Mouse (Mus musculus): ENCODE results near the gene Bik. TPM values are rescaled to one million over a fixed set of nuclear protein-coding genes. Genes with fewer than 3 reads are reported as not detected.

The Bik gene
- total and polyA plus RNA-seq, 3 experiments = 0.50 TPM; not detected in 2

- H3K9me3 ChIP-seq (replicated peaks; ENCODE audit: low read length) = peaks cover 10% of the 10 kb centered on the region
These were observed 3.6 kb downstream of the Bik start for GRCm38 (mm10) chr15:83530233-83530632.

GRCm38 (mm10) chr15:83530688-83531087 is 4.0 kb downstream of the Bik start:
- no peak overlapping the region for H3K4me2 ChIP-seq (ENCODE audit: insufficient read depth, low read depth, poor library complexity, severe bottlenecking)
- no peak for DNase-seq (ENCODE audit: extremely low read depth)
- H3K27ac ChIP-seq (ENCODE audit: insufficient read depth, low read depth) = no peak overlapping the region
- H3K36me3 ChIP-seq (replicated peaks in 1 of 2; ENCODE audit: control insufficient read depth in 1 of 2, insufficient read depth in 1 of 2, low read length in 1 of 2) = no peaks in the 10 kb centered on the region
- H3K27me3 ChIP-seq (replicated peaks) = peaks cover 51% of the 10 kb centered on the region
- H3K4me1 ChIP-seq (ENCODE audit: control insufficient read depth in 1 of 2, insufficient read depth in 2 of 2) = peaks cover 11 to 24% of the 10 kb centered on the region in 2 experiments
- H3K79me2 ChIP-seq (replicated peaks; ENCODE audit: control insufficient read depth, extremely low read depth, insufficient read depth, poor library complexity, severe bottlenecking) = no peaks in the 10 kb centered on the region
- dilution Hi-C loops (cut with MboI; ENCODE audit: extremely low pct_ligation_motif_present, extremely low pct_unique_long_range_greater_than_20kb, low sequenced_read_pairs) (no loop called here), in situ Hi-C loops (cut with MboI; ENCODE audit: low pct_ligation_motif_present, low pct_unique_long_range_greater_than_20kb, low sequenced_read_pairs) (no loop called here)
- H3K9me3 ChIP-seq (replicated peaks; ENCODE audit: low read length) = peaks cover 10% of the 10 kb centered on the region
- no peak overlapping the region for H3K9ac ChIP-seq (ENCODE audit: insufficient read depth, low read depth)
- H3K4me3 ChIP-seq (replicated peaks in 1 of 3; ENCODE audit: low read depth in 2 of 3, low read length in 2 of 3, poor library complexity in 1 of 3) = no peak overlapping the region
- no peak for TF ChIP-seq ZNF384 (IDR thresholded peaks at IDR 0.05; ENCODE audit: low read depth, low read length)

More at GRCm38 (mm10) chr15:83530233-83530632, 3.6 kb downstream of the Bik start:
- in situ Hi-C loops (cut with MboI; ENCODE audit: low pct_ligation_motif_present, low pct_unique_long_range_greater_than_20kb, low sequenced_read_pairs) = no loop called here
- no peak for DNase-seq (ENCODE audit: extremely low read depth)
- Histone ChIP-seq H3K4me2 (ENCODE audit: insufficient read depth, low read depth, poor library complexity, severe bottlenecking) (no peak overlapping the region), H3K79me2 (replicated peaks; ENCODE audit: control insufficient read depth, extremely low read depth, insufficient read depth, poor library complexity, severe bottlenecking) (no peaks in the 10 kb centered on the region), H3K36me3 (replicated peaks in 1 of 2; ENCODE audit: control insufficient read depth in 1 of 2, insufficient read depth in 1 of 2, low read length in 1 of 2) (no peaks in the 10 kb centered on the region), H3K4me3 (replicated peaks in 1 of 3; ENCODE audit: low read depth in 2 of 3, low read length in 2 of 3, poor library complexity in 1 of 3) (no peak overlapping the region), H3K4me1 (ENCODE audit: control insufficient read depth in 1 of 2, insufficient read depth in 2 of 2) (peaks cover 10 to 20% of the 10 kb centered on the region in 2 experiments; a peak in 3 of 4 replicates), H3K9ac (ENCODE audit: insufficient read depth, low read depth) (no peak overlapping the region), H3K27me3 (replicated peaks) (peaks cover 56% of the 10 kb centered on the region), H3K27ac (ENCODE audit: insufficient read depth, low read depth) (no peak overlapping the region)
- no peak for TF ChIP-seq MYC (IDR thresholded peaks at IDR 0.05; ENCODE audit: low read depth, low read length)
- no peak for TF ChIP-seq NRF1 (IDR thresholded peaks at IDR 0.05; ENCODE audit: low read depth, low read length)
- no peak for TF ChIP-seq SMC3 (IDR thresholded peaks at IDR 0.05; ENCODE audit: low read depth, low read length)
- no peak for TF ChIP-seq TBP (conservative IDR thresholded peaks at IDR 0.05; ENCODE audit: low read depth, low read length)
- no peak for TF ChIP-seq RCOR1 (conservative IDR thresholded peaks at IDR 0.05; ENCODE audit: low read depth, low read length)
- TF ChIP-seq UBTF (IDR thresholded peaks at IDR 0.05; ENCODE audit: low read depth, low read length) = no peak
- dilution Hi-C loops (cut with MboI; ENCODE audit: extremely low pct_ligation_motif_present, extremely low pct_unique_long_range_greater_than_20kb, low sequenced_read_pairs) = no loop called here

- H3K27me3 ChIP-seq (replicated peaks) = peaks cover 38% of the 10 kb centered on the region
- H3K4me2 ChIP-seq (ENCODE audit: insufficient read depth, low read depth, poor library complexity, severe bottlenecking) = no peak overlapping the region
- no peaks in the 10 kb centered on the region for H3K36me3 ChIP-seq (replicated peaks in 1 of 2; ENCODE audit: control insufficient read depth in 1 of 2, insufficient read depth in 1 of 2, low read length in 1 of 2)
- in situ Hi-C loops (cut with MboI; ENCODE audit: low pct_ligation_motif_present, low pct_unique_long_range_greater_than_20kb, low sequenced_read_pairs) (no loop called here), dilution Hi-C loops (cut with MboI; ENCODE audit: extremely low pct_ligation_motif_present, extremely low pct_unique_long_range_greater_than_20kb, low sequenced_read_pairs) (no loop called here)
- no peak overlapping the region for H3K4me3 ChIP-seq (replicated peaks in 1 of 3; ENCODE audit: low read depth in 2 of 3, low read length in 2 of 3, poor library complexity in 1 of 3)
- H3K4me1 ChIP-seq (ENCODE audit: control insufficient read depth in 1 of 2, insufficient read depth in 2 of 2) = peaks cover 12 to 29% of the 10 kb centered on the region in 2 experiments
- peaks cover 7% of the 10 kb centered on the region for H3K9me3 ChIP-seq (replicated peaks; ENCODE audit: low read length)
- TF ChIP-seq MAFK (IDR thresholded peaks at IDR 0.05; ENCODE audit: insufficient replicate concordance, low read length) (no peak), ZKSCAN1 (IDR thresholded peaks at IDR 0.05; ENCODE audit: borderline replicate concordance, low read depth, low read length) (no peak), TBP (conservative IDR thresholded peaks at IDR 0.05; ENCODE audit: low read depth, low read length) (no peak), HCFC1 (IDR thresholded peaks at IDR 0.05; ENCODE audit: low read depth, low read length) (no peak), CTCF (conservative IDR thresholded peaks at IDR 0.05 in 1 of 2, IDR thresholded peaks at IDR 0.05 in 1 of 2; ENCODE audit: low read depth in 2 of 2, low read length in 2 of 2) (peak; percentile 18 to 39; a peak in 2 of 4 replicates), MAZ (IDR thresholded peaks at IDR 0.05; ENCODE audit: low read depth, low read length) (no peak), E2F4 (IDR thresholded peaks at IDR 0.05; ENCODE audit: insufficient replicate concordance, low read depth, low read length) (no peak), MAX (IDR thresholded peaks at IDR 0.05; ENCODE audit: low read length) (no peak), UBTF (IDR thresholded peaks at IDR 0.05; ENCODE audit: low read depth, low read length) (no peak), RAD21 (IDR thresholded peaks at IDR 0.05; ENCODE audit: low read depth, low read length) (peak; percentile 7), NELFE (IDR thresholded peaks at IDR 0.05; ENCODE audit: low read depth, low read length) (no peak), ELF1 (IDR thresholded peaks at IDR 0.05; ENCODE audit: low read depth, low read length) (no peak)
- H3K79me2 ChIP-seq (replicated peaks; ENCODE audit: control insufficient read depth, extremely low read depth, insufficient read depth, poor library complexity, severe bottlenecking) = no peaks in the 10 kb centered on the region
- no peak overlapping the region for H3K27ac ChIP-seq (ENCODE audit: insufficient read depth, low read depth)
- no peak overlapping the region for H3K9ac ChIP-seq (ENCODE audit: insufficient read depth, low read depth)
- DNase-seq (ENCODE audit: extremely low read depth) = no peak
These were observed 5.4 kb downstream of the Bik start for GRCm38 (mm10) chr15:83531961-83532469.

Data from CH12.LX (cell line).